In the genomic region with DNA sequence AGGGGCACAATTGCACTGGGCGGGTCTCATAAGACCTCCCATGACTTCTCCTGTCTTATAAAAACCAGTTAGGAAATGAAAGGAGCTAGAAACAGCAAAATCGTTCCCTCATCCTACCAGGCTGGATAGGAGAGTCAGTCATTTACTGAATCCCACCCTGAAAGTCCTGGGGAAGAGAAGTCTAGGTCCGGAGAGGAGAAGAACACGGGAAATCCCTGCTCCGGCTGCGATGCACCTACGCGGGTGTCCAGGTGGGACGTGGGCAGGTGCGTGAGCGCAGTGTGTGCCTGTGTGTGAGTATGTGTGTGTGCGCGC, we compare ENCODE assay signal across 8 mouse cellular contexts. TPM values are rescaled to one million over a fixed set of nuclear protein-coding genes. Genes with fewer than 3 reads are reported as not detected.
A peak's percentile ranks its signal among the peaks of the same experiment; 100 is the strongest.
DNase-seq lines count a peak whose midpoint lies in the region; ATAC-seq lines count a peak whose summit lies in the region.

No protein-coding gene starts in this region.

- peak overlapping the region; percentile 90 for H3K9ac ChIP-seq in heart, embryonic 14.5 days (ENCODE audit: low read length)
- peak overlapping the region; percentile 94 for H3K9ac ChIP-seq in hindbrain, embryonic 14.5 days
- H3K9ac ChIP-seq in midbrain, embryonic 15.5 days: peak overlapping the region; percentile 94

- H3K4me3 ChIP-seq in heart, embryonic 14.5 days (ENCODE audit: control insufficient read depth in 1 of 2, insufficient read depth in 1 of 2, low read depth in 1 of 2, low read length in 2 of 2): peak overlapping the region; percentile 58 to 88
- H3K4me3 ChIP-seq in hindbrain, embryonic 14.5 days (replicated peaks; ENCODE audit: low read length): peak overlapping the region; percentile 85
- H3K4me3 ChIP-seq in midbrain, embryonic 15.5 days: peak overlapping the region; percentile 72

- WGBS in heart, embryonic 14.5 days: under 1% methylated on average over 13 of the region's 13 CpGs
- 4% methylated on average over 13 of the region's 13 CpGs for WGBS in hindbrain, embryonic 14.5 days
- WGBS in midbrain, embryonic 15.5 days: 2% methylated on average over 13 of the region's 13 CpGs

- no peak for DNase-seq in heart, adult 8-10 months (ENCODE audit: low spot score)
- peak; percentile 28 for DNase-seq in ZHBTc4 (ENCODE audit: low read depth, low spot score)
- no peak for DNase-seq in hindbrain, embryonic 14.5 days (ENCODE audit: low spot score)
- DNase-seq in frontal cortex, postnatal 14 days (ENCODE audit: low spot score in 2 of 2): no peak
- no peak for DNase-seq in urinary bladder, postnatal 36 days (ENCODE audit: low spot score in 2 of 2)

- H3K9me3 ChIP-seq in heart, embryonic 14.5 days (ENCODE audit: control insufficient read depth, low read length): no peaks in the 10 kb centered on the region
- H3K9me3 ChIP-seq in hindbrain, embryonic 14.5 days (ENCODE audit: control insufficient read depth, low read length): no peaks in the 10 kb centered on the region
- H3K9me3 ChIP-seq in midbrain, embryonic 15.5 days: no peaks in the 10 kb centered on the region

- H3K36me3 ChIP-seq in heart, embryonic 14.5 days (ENCODE audit: control insufficient read depth, insufficient read depth, low read length): no peaks in the 10 kb centered on the region
- H3K36me3 ChIP-seq in hindbrain, embryonic 14.5 days (replicated peaks; ENCODE audit: control insufficient read depth, insufficient read depth): no peaks in the 10 kb centered on the region
- H3K36me3 ChIP-seq in midbrain, embryonic 15.5 days (replicated peaks): no peaks in the 10 kb centered on the region

- no peak overlapping the region for H3K27ac ChIP-seq in heart, embryonic 14.5 days (replicated peaks in 1 of 2; ENCODE audit: control insufficient read depth in 1 of 2, insufficient read depth in 1 of 2, low read depth in 2 of 2, low read length in 2 of 2)
- peak overlapping the region; percentile 96 for H3K27ac ChIP-seq in hindbrain, embryonic 14.5 days
- peak overlapping the region; percentile 92 for H3K27ac ChIP-seq in midbrain, embryonic 15.5 days

- peak overlapping the region; percentile 93 for H3K4me2 ChIP-seq in heart, embryonic 14.5 days (ENCODE audit: low read length)
- H3K4me2 ChIP-seq in hindbrain, embryonic 14.5 days (replicated peaks): peak overlapping the region; percentile 80
- peak overlapping the region; percentile 66 for H3K4me2 ChIP-seq in midbrain, embryonic 15.5 days

- peaks cover 17 to 34% of the 10 kb centered on the region in 2 experiments for H3K4me1 ChIP-seq in heart, embryonic 14.5 days (ENCODE audit: control insufficient read depth in 2 of 2, insufficient read depth in 2 of 2, low read length in 2 of 2)
- H3K4me1 ChIP-seq in hindbrain, embryonic 14.5 days (replicated peaks; ENCODE audit: control insufficient read depth, insufficient read depth, low read length): peaks cover 33% of the 10 kb centered on the region
- peaks cover 44% of the 10 kb centered on the region for H3K4me1 ChIP-seq in midbrain, embryonic 15.5 days

- H3K27me3 ChIP-seq in heart, embryonic 14.5 days (ENCODE audit: control insufficient read depth, insufficient read depth, low read length): peaks cover 15% of the 10 kb centered on the region
- 0 out of 2 replicates have a peak, but pooled peaks cover 4% of the 10 kb centered on the region for H3K27me3 ChIP-seq in hindbrain, embryonic 14.5 days (ENCODE audit: control insufficient read depth, insufficient read depth, low read length)
- H3K27me3 ChIP-seq in midbrain, embryonic 15.5 days (replicated peaks): peaks cover 9% of the 10 kb centered on the region; the same call in 1 of the 2 replicates

- no peak for ATAC-seq in heart, embryonic 14.5 days (ENCODE audit: insufficient number of reproducible peaks, insufficient read depth, low FRiP score, low read depth)
- no peak for ATAC-seq in hindbrain, embryonic 14.5 days (ENCODE audit: low FRiP score)
- ATAC-seq in midbrain, embryonic 15.5 days (replicated peaks): no peak; the same call in 1 of the 2 replicates
- no peak for ATAC-seq in megakaryocyte progenitor cell, adult 5-6 weeks (replicated peaks; ENCODE audit: poor library complexity)

RNA-seq across cellular contexts. Expression of a gene that starts 1.2 kb away (rescaled TPM):
- polyA plus RNA-seq in heart, embryonic 14.5 days (2014; fragmentation: Nextera tagmentation; extraction: Ambion mirVana): 9.6 and 10.6 TPM in 2 replicates
- total RNA-seq in heart, adult 8-10 months (2022): 10 to 100 TPM; 11.5 to 15.2 (median 13.8) TPM
- 24.4 and 25.7 TPM in 2 replicates for polyA plus RNA-seq in hindbrain, embryonic 14.5 days (2014; fragmentation: Nextera tagmentation; extraction: Ambion mirVana)
- 13.8 and 14.2 TPM in 2 replicates for polyA plus RNA-seq in midbrain, embryonic 15.5 days (2015; fragmentation: Nextera tagmentation; extraction: Ambion mirVana)
- total RNA-seq in megakaryocyte progenitor cell, adult 5-6 weeks (2015): 0.05 TPM in 1 of 2 replicates, not detected in the other
- under 0.01 and 0.14 TPM in 2 replicates for total RNA-seq in megakaryocyte progenitor cell, adult 5-6 weeks (2017)

Comparison
In these comparisons a context has a peak if more than half of its experiments do, and no peak if none do; other contexts are left out.
1. H3K27ac ChIP-seq: peak in hindbrain, embryonic 14.5 days (single experiment) and midbrain, embryonic 15.5 days (single experiment); none in heart, embryonic 14.5 days (0 of 2).
2. Peak in every context shown above with its lines, with median percentiles within 50 percentile points of each other: H3K4me2 ChIP-seq, H3K4me3 ChIP-seq and H3K9ac ChIP-seq.